Mouse (Mus musculus) bone marrow macrophage, adult 2 months (primary cell): ENCODE data around the gene a.
A peak's percentile ranks its signal among the peaks of the same experiment; 100 is the strongest.

Source experiments
- CTCF ChIP-seq: IDR thresholded peaks from 2 replicates; pipeline ENCODE4 v1.5.1; 2012; ENCODE audit warnings: low read depth, mild to moderate bottlenecking, low read length, moderate library complexity
- POLR2A ChIP-seq: IDR thresholded peaks from 2 replicates; pipeline ENCODE4 v1.6.1; 2012; ENCODE audit warnings: mild to moderate bottlenecking, low read depth, low read length, borderline replicate concordance

DNA sequence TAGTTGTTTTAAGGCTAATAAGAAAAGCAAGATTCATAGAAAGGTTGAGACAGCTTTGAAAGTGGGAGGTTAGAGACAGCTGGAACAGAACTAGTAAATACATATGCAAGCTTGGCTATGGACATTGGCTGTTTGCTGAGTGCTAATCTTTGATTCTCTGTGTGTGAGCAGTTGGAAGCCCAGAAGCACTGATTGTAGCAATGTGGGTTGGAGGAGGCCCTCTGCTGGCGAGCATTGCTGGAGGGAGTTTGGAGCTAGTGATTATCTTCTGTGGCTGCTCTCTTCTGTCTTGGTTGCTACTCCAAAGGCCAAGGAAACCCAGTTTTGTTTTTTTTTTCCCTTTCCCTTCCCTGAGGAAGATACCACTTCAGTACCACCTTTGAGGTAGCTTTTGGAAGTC, 26.6 kb downstream of the a start:
- TF ChIP-seq CTCF (peak; percentile 48; the same call in 1 of the 2 replicates), POLR2A (no peak)
